Mouse (Mus musculus) heart, embryonic 10.5 days (tissue): ENCODE measurements around the gene Zfp52. TPM values are rescaled to one million over a fixed set of nuclear protein-coding genes. Genes with fewer than 3 reads are reported as not detected.

Experiments
- DNase-seq: peaks from one replicate; pipeline ENCODE4 v3.0.0-alpha.2; 2017; ENCODE audit warnings: low spot score
- H3K27ac ChIP-seq: fragments of 300-500 bp; sonication (generic); 2 replicates; pipeline ENCODE4 v1.5.1; 2016; ENCODE audit warnings: mild to moderate bottlenecking
- H3K27me3 ChIP-seq: fragments of 300-500 bp; sonication (generic); 2 replicates; pipeline ENCODE4 v1.6.1; 2016; ENCODE audit warnings: mild to moderate bottlenecking; ENCODE audit not compliant: poor library complexity, insufficient read depth, severe bottlenecking
- H3K36me3 ChIP-seq: fragments of 300-500 bp; sonication (generic); 2 replicates; pipeline ENCODE4 v1.6.1; 2016; ENCODE audit warnings: mild to moderate bottlenecking, moderate library complexity
- H3K4me1 ChIP-seq: fragments of 300-500 bp; sonication (generic); 2 replicates; pipeline ENCODE4 v1.6.1; 2016; ENCODE audit warnings: mild to moderate bottlenecking
- H3K4me3 ChIP-seq: fragments of 300-500 bp; sonication (generic); 2 replicates; pipeline ENCODE4 v1.5.1; 2016; ENCODE audit warnings: mild to moderate bottlenecking, moderate library complexity
- H3K9me3 ChIP-seq: fragments of 300-500 bp; sonication (generic); 2 replicates; pipeline ENCODE4 v1.6.1; 2016; ENCODE audit warnings: mild to moderate bottlenecking, moderate library complexity
- WGBS: fragments of 180-500 bp; shearing (Covaris S2); methylation state at CpG from one replicate; pipeline ENCODE4 v1.1.7; 2016; 5-methylcytosine and 5-hydroxymethylcytosine counted together
- polyA plus RNA-seq: library from polyadenylated mRNA; unstranded; fragments of >200 nt; fragmentation: Nextera tagmentation; extraction: Ambion mirVana; gene quantifications from 2 replicates; pipeline ENCODE4 v1.2.1, GENCODE M21; 2016

The Zfp52 gene
- polyA plus RNA-seq, 1 experiment from 2014 or later: 2.0 TPM

DNA sequence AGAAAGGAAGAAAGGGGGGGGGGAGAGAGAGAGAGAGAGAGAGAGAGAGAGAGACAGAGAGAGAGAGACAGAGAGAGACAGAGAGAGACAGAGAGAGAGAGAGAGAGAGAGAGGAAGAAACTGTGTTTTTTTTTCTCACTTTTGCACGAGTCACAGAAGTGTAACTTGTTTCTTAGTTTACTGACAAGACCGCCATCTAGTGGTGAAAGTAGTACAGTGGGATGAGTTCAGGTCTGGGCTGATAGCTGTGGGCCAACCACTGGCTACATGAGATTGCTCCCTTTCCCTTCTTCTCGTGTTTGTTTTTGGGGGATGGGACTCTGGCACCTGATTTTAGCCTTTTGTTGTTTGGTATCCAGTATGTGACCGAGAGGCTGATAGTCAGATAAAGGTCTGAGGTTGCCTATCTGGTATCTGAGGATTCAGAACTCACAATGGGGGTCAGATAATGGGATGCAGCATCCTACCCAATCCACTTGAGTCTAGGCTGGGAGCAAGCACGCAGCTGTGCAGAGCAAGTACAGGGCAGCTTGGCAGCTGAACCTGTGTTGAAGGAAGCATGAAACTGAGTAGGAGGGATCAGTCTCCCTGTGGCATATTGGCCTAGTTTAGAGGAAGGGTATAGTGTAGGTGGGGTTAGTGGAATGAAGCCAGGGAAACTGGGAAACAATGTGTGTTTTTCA is 44.3 kb downstream of the Zfp52 start:
- Histone ChIP-seq H3K27ac (no peak overlapping the region), H3K9me3 (no peaks in the 10 kb centered on the region), H3K4me3 (no peak overlapping the region), H3K36me3 (peaks cover 69% of the 10 kb centered on the region), H3K27me3 (no peaks in the 10 kb centered on the region), H3K4me1 (no peaks in the 10 kb centered on the region)
- DNase-seq: no peak
- 27% methylated on average over 5 of the region's 5 CpGs for WGBS

DNA sequence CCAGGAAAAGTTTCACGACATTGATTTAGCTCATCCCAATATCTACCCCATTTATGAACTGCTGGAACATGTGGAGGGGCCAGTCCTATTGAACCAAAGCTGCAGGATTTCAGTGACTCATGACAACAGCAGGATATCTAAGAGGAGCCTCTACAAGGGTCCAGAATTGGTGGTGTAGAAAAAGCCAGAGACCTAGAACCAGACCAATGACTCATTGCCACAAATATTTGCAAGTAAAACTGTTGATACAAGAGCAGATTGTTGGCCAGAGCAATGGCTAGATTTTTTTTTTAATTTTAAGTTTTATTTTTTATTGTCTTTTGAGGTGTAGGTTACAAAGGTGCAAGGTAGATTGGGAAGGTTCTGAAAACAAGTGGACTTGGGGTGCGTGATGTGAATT is 50.2 kb downstream of the Zfp52 start:
- 97% methylated on average over 2 of the region's 2 CpGs for WGBS
- Histone ChIP-seq H3K4me1 (no peaks in the 10 kb centered on the region), H3K27me3 (no peaks in the 10 kb centered on the region), H3K36me3 (peaks cover 74% of the 10 kb centered on the region), H3K4me3 (no peak overlapping the region), H3K9me3 (no peaks in the 10 kb centered on the region), H3K27ac (no peak overlapping the region)
- no peak for DNase-seq

Other genes with a start within 250 kb of the Zfp52 start
- gene Vmn1r237, start 223.7 kb upstream of the Zfp52 start, polyA plus RNA-seq: not detected in 2 replicates
- 1.8 and 2.2 TPM in 2 replicates for gene Zfp677, start 151.8 kb upstream of the Zfp52 start, polyA plus RNA-seq
- gene Zfp54, start 112.3 kb upstream of the Zfp52 start, polyA plus RNA-seq: 3.8 and 3.9 TPM in 2 replicates
- 13.2 and 14.1 TPM in 2 replicates for gene Zfp51, start 85.2 kb upstream of the Zfp52 start, polyA plus RNA-seq
- 6.4 and 8.0 TPM in 2 replicates for gene Zfp53, start 46.5 kb upstream of the Zfp52 start, polyA plus RNA-seq
- 15.6 and 19.0 TPM in 2 replicates for gene Zfp948, start 31.5 kb downstream of the Zfp52 start, polyA plus RNA-seq
- 2.7 and 2.9 TPM in 2 replicates for gene Zfp983, start 115.1 kb downstream of the Zfp52 start, polyA plus RNA-seq
- gene Gm10226, start 156.3 kb downstream of the Zfp52 start, polyA plus RNA-seq: 4.1 and 4.9 TPM in 2 replicates
- gene Zfp760, start 172.2 kb downstream of the Zfp52 start, polyA plus RNA-seq: 7.8 and 11.0 TPM in 2 replicates
- 5.8 and 6.6 TPM in 2 replicates for gene Zfp229, start 195.3 kb downstream of the Zfp52 start, polyA plus RNA-seq